Mouse (Mus musculus): Measurements from ENCODE around the gene Grin2b. TPM values are rescaled to one million over a fixed set of nuclear protein-coding genes. Genes with fewer than 3 reads are reported as not detected.

Grin2b gene
- polyA plus RNA-seq, 1 experiment = 0.03 TPM

GRCm38 (mm10) chr6:136162090-136162489, 11.2 kb downstream of the Grin2b start:
- Histone ChIP-seq H3K9me3 (replicated peaks; ENCODE audit: control insufficient read depth, insufficient read depth, low read length, poor library complexity, severe bottlenecking) (no peaks in the 10 kb centered on the region), H3K27me3 (ENCODE audit: control insufficient read depth, insufficient read depth, low read length, poor library complexity, severe bottlenecking) (no peaks in the 10 kb centered on the region), H3K4me3 (ENCODE audit: low read depth, low read length) (no peak overlapping the region), H3K27ac (ENCODE audit: insufficient read depth, low read length) (no peak overlapping the region), H3K36me3 (ENCODE audit: control insufficient read depth, insufficient read depth, low read length, poor library complexity, severe bottlenecking) (no peaks in the 10 kb centered on the region), H3K4me1 (ENCODE audit: control insufficient read depth, insufficient read depth, low read length) (no peaks in the 10 kb centered on the region), H3K9ac (ENCODE audit: low read depth, poor library complexity, severe bottlenecking) (no peak overlapping the region)
- no peak for TF ChIP-seq EP300 (IDR thresholded peaks at IDR 0.05; ENCODE audit: insufficient read depth, low read depth, low read length)
- no peak for TF ChIP-seq CTCF (IDR thresholded peaks at IDR 0.05; ENCODE audit: low read depth, low read length)
- TF ChIP-seq POLR2A (IDR thresholded peaks at IDR 0.05; ENCODE audit: insufficient read depth, low read length) = no peak

GRCm38 (mm10) chr6:136153444-136153843, 19.9 kb downstream of the Grin2b start:
- no peak overlapping the region for H3K27ac ChIP-seq (ENCODE audit: insufficient read depth, low read length)
- H3K9ac ChIP-seq (ENCODE audit: low read depth, poor library complexity, severe bottlenecking) = no peak overlapping the region
- peaks cover 2% of the 10 kb centered on the region for H3K9me3 ChIP-seq (replicated peaks; ENCODE audit: control insufficient read depth, insufficient read depth, low read length, poor library complexity, severe bottlenecking)
- H3K36me3 ChIP-seq (ENCODE audit: control insufficient read depth, insufficient read depth, low read length, poor library complexity, severe bottlenecking) = no peaks in the 10 kb centered on the region
- no peaks in the 10 kb centered on the region for H3K27me3 ChIP-seq (ENCODE audit: control insufficient read depth, insufficient read depth, low read length, poor library complexity, severe bottlenecking)
- peaks cover 2% of the 10 kb centered on the region for H3K4me1 ChIP-seq (ENCODE audit: control insufficient read depth, insufficient read depth, low read length)
- TF ChIP-seq EP300 (IDR thresholded peaks at IDR 0.05; ENCODE audit: insufficient read depth, low read depth, low read length) (no peak), POLR2A (IDR thresholded peaks at IDR 0.05; ENCODE audit: insufficient read depth, low read length) (no peak), CTCF (IDR thresholded peaks at IDR 0.05; ENCODE audit: low read depth, low read length) (no peak)
- no peak overlapping the region for H3K4me3 ChIP-seq (ENCODE audit: low read depth, low read length)

- peak overlapping the region; percentile 74 for H3K27ac ChIP-seq (ENCODE audit: insufficient read depth, low read length)
- H3K9me3 ChIP-seq (replicated peaks; ENCODE audit: control insufficient read depth, insufficient read depth, low read length, poor library complexity, severe bottlenecking) = peaks cover 2% of the 10 kb centered on the region
- H3K36me3 ChIP-seq (ENCODE audit: control insufficient read depth, insufficient read depth, low read length, poor library complexity, severe bottlenecking) = no peaks in the 10 kb centered on the region
Observed at GRCm38 (mm10) chr6:136150064-136150463, 23.2 kb downstream of the Grin2b start.

GRCm38 (mm10) chr6:136139967-136140366, 33.3 kb downstream of the Grin2b start:
- Histone ChIP-seq H3K36me3 (ENCODE audit: control insufficient read depth, insufficient read depth, low read length, poor library complexity, severe bottlenecking) (no peaks in the 10 kb centered on the region), H3K27me3 (ENCODE audit: control insufficient read depth, insufficient read depth, low read length, poor library complexity, severe bottlenecking) (no peaks in the 10 kb centered on the region), H3K9me3 (replicated peaks; ENCODE audit: control insufficient read depth, insufficient read depth, low read length, poor library complexity, severe bottlenecking) (no peaks in the 10 kb centered on the region), H3K4me3 (ENCODE audit: low read depth, low read length) (no peak overlapping the region), H3K4me1 (ENCODE audit: control insufficient read depth, insufficient read depth, low read length) (no peaks in the 10 kb centered on the region), H3K27ac (ENCODE audit: insufficient read depth, low read length) (no peak overlapping the region), H3K9ac (ENCODE audit: low read depth, poor library complexity, severe bottlenecking) (no peak overlapping the region)
- TF ChIP-seq POLR2A (IDR thresholded peaks at IDR 0.05; ENCODE audit: insufficient read depth, low read length) (no peak), CTCF (IDR thresholded peaks at IDR 0.05; ENCODE audit: low read depth, low read length) (no peak), EP300 (IDR thresholded peaks at IDR 0.05; ENCODE audit: insufficient read depth, low read depth, low read length) (no peak)

More at GRCm38 (mm10) chr6:136150064-136150463, 23.2 kb downstream of the Grin2b start:
- no peak overlapping the region for H3K9ac ChIP-seq (ENCODE audit: low read depth, poor library complexity, severe bottlenecking)
- TF ChIP-seq POLR2A (IDR thresholded peaks at IDR 0.05; ENCODE audit: insufficient read depth, low read length) = no peak
- TF ChIP-seq CTCF (IDR thresholded peaks at IDR 0.05; ENCODE audit: low read depth, low read length) = no peak
- peak; percentile 66 for TF ChIP-seq EP300 (IDR thresholded peaks at IDR 0.05; ENCODE audit: insufficient read depth, low read depth, low read length)
- no peaks in the 10 kb centered on the region for H3K27me3 ChIP-seq (ENCODE audit: control insufficient read depth, insufficient read depth, low read length, poor library complexity, severe bottlenecking)
- H3K4me3 ChIP-seq (ENCODE audit: low read depth, low read length) = no peak overlapping the region
- H3K4me1 ChIP-seq (ENCODE audit: control insufficient read depth, insufficient read depth, low read length) = peaks cover 2% of the 10 kb centered on the region

- H3K27me3 ChIP-seq (ENCODE audit: control insufficient read depth, insufficient read depth, low read length, poor library complexity, severe bottlenecking) = no peaks in the 10 kb centered on the region
- no peaks in the 10 kb centered on the region for H3K9me3 ChIP-seq (replicated peaks; ENCODE audit: control insufficient read depth, insufficient read depth, low read length, poor library complexity, severe bottlenecking)
- no peak overlapping the region for H3K9ac ChIP-seq (ENCODE audit: low read depth, poor library complexity, severe bottlenecking)
- H3K4me3 ChIP-seq (ENCODE audit: low read depth, low read length) = no peak overlapping the region
- no peaks in the 10 kb centered on the region for H3K4me1 ChIP-seq (ENCODE audit: control insufficient read depth, insufficient read depth, low read length)
- TF ChIP-seq CTCF (IDR thresholded peaks at IDR 0.05; ENCODE audit: low read depth, low read length) = peak; percentile 20
- TF ChIP-seq EP300 (IDR thresholded peaks at IDR 0.05; ENCODE audit: insufficient read depth, low read depth, low read length) = no peak
- no peak overlapping the region for H3K27ac ChIP-seq (ENCODE audit: insufficient read depth, low read length)
- H3K36me3 ChIP-seq (ENCODE audit: control insufficient read depth, insufficient read depth, low read length, poor library complexity, severe bottlenecking) = no peaks in the 10 kb centered on the region
Observed at GRCm38 (mm10) chr6:136130456-136130855, 42.9 kb downstream of the Grin2b start.

- no peak overlapping the region for H3K4me3 ChIP-seq (ENCODE audit: low read depth, low read length)
- H3K27ac ChIP-seq (ENCODE audit: insufficient read depth, low read length) = no peak overlapping the region
- TF ChIP-seq CTCF (IDR thresholded peaks at IDR 0.05; ENCODE audit: low read depth, low read length) = no peak
- no peak for TF ChIP-seq EP300 (IDR thresholded peaks at IDR 0.05; ENCODE audit: insufficient read depth, low read depth, low read length)
- TF ChIP-seq POLR2A (IDR thresholded peaks at IDR 0.05; ENCODE audit: insufficient read depth, low read length) = no peak
- no peak overlapping the region for H3K9ac ChIP-seq (ENCODE audit: low read depth, poor library complexity, severe bottlenecking)
- no peaks in the 10 kb centered on the region for H3K4me1 ChIP-seq (ENCODE audit: control insufficient read depth, insufficient read depth, low read length)
- H3K36me3 ChIP-seq (ENCODE audit: control insufficient read depth, insufficient read depth, low read length, poor library complexity, severe bottlenecking) = no peaks in the 10 kb centered on the region
- H3K9me3 ChIP-seq (replicated peaks; ENCODE audit: control insufficient read depth, insufficient read depth, low read length, poor library complexity, severe bottlenecking) = no peaks in the 10 kb centered on the region
- no peaks in the 10 kb centered on the region; the same call in 1 of the 2 replicates for H3K27me3 ChIP-seq (ENCODE audit: control insufficient read depth, insufficient read depth, low read length, poor library complexity, severe bottlenecking)
Observed at GRCm38 (mm10) chr6:136122593-136122992, 50.7 kb downstream of the Grin2b start.
